Mouse (Mus musculus) bone marrow, adult 2 months (tissue): ENCODE measurements around the gene Cdk5rap2. TPM values are rescaled to one million over a fixed set of nuclear protein-coding genes. Genes with fewer than 3 reads are reported as not detected.

Experiments used
- H3K27ac ChIP-seq: fragments of 200-500 bp; 2 replicates; pipeline ENCODE4 v1.5.1; 2012; ENCODE audit warnings: low read depth, mild to moderate bottlenecking, control low read depth, inconsistent platforms, low read length; ENCODE audit not compliant: control insufficient read depth, poor library complexity, insufficient read depth
- H3K4me1 ChIP-seq: fragments of 200-500 bp; 2 replicates; pipeline ENCODE4 v1.6.1; 2011; ENCODE audit warnings: low read length; ENCODE audit not compliant: control insufficient read depth, insufficient read depth
- H3K4me3 ChIP-seq: fragments of 200-500 bp; replicated peaks from 2 replicates; pipeline ENCODE3; 2011; ENCODE audit warnings: mild to moderate bottlenecking, low read depth, low read length, control low read depth; ENCODE audit not compliant: control insufficient read depth
- CTCF ChIP-seq: fragments of 200-500 bp; IDR thresholded peaks from 2 replicates; pipeline ENCODE4 v1.5.1; 2011; ENCODE audit warnings: low read length, control low read depth; ENCODE audit not compliant: control insufficient read depth, insufficient read depth
- POLR2A ChIP-seq: fragments of 200-500 bp; IDR thresholded peaks from 2 replicates; pipeline ENCODE4 v1.6.1; 2011; ENCODE audit warnings: low read depth, mild to moderate bottlenecking, control low read depth, low read length, borderline replicate concordance; ENCODE audit not compliant: control insufficient read depth
- WGBS: fragments of 180-500 bp; shearing (Covaris S2); methylation state at CpG from one replicate; pipeline ENCODE4 v1.1.7; 2018; 5-methylcytosine and 5-hydroxymethylcytosine counted together
- polyA plus RNA-seq: library from polyadenylated mRNA; stranded (reverse); fragments of >200 nt; gene quantifications from 2 replicates; pipeline ENCODE4 v1.2.4, GENCODE M21; 2011; ENCODE audit warnings: low replicate concordance; ENCODE audit not compliant: missing spikeins, insufficient read depth, insufficient read length

Cdk5rap2 gene
- polyA plus RNA-seq, 1 experiment: 13.3 TPM

GRCm38 (mm10) chr4:70289361-70289760 is 120.9 kb downstream of the Cdk5rap2 start:
- Histone ChIP-seq H3K27ac (no peak overlapping the region), H3K4me1 (no peaks in the 10 kb centered on the region), H3K4me3 (no peak overlapping the region)
- TF ChIP-seq CTCF (no peak), POLR2A (no peak)
- 88% methylated on average over 6 of the region's 6 CpGs for WGBS

DNA sequence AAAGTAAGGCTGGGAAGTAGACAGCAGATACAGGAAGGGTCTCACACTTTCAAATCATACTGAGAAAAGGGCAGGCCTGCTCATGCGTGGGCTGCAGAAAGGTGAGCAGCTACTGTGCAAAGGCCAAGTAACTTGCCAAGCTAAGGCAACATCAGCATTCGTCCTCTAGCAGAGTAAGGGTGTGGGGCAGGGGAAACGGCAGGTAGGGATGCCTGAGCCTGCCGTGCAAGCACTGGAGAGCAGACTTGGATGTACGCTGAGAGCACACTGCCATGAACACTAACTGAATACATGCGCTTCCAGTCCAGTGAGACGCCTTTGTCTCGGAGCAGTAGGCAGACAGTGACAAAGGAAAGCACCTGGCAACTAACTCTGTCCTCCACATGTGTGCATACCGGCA is 127.1 kb downstream of the Cdk5rap2 start:
- Histone ChIP-seq H3K27ac (no peak overlapping the region), H3K4me3 (no peak overlapping the region), H3K4me1 (no peaks in the 10 kb centered on the region)
- no peak for TF ChIP-seq POLR2A
- no peak for TF ChIP-seq CTCF
- 91% methylated on average over 9 of the region's 9 CpGs for WGBS

GRCm38 (mm10) chr4:70278882-70279281 is 131.4 kb downstream of the Cdk5rap2 start:
- no peaks in the 10 kb centered on the region for H3K4me1 ChIP-seq
- H3K27ac ChIP-seq: no peak overlapping the region
- no peak overlapping the region for H3K4me3 ChIP-seq
- WGBS: 91% methylated on average over 4 of the region's 4 CpGs
- TF ChIP-seq POLR2A (no peak), CTCF (no peak)

DNA sequence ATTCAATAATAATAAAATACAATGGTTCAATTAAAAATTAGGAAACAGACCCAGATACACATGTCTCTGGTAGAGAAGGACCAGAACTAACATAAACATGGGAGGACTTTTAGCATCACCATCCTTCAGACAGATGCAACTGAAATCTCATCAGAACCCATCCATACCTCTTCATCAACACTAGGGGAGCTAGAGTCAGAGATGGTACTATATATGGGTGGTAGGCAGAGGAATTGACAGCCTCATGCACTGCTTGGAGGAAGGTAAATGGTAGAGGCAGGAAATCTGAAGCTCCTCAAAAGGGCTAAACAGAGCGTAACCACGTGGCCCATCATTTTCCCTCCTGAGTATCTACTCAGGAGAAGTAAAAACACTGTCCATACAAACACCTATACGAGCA is 132.2 kb downstream of the Cdk5rap2 start:
- no peaks in the 10 kb centered on the region for H3K4me1 ChIP-seq
- 97% methylated on average over 3 of the region's 3 CpGs for WGBS
- no peak overlapping the region for H3K4me3 ChIP-seq
- no peak overlapping the region for H3K27ac ChIP-seq
- TF ChIP-seq POLR2A (no peak), CTCF (no peak)

GRCm38 (mm10) chr4:70272943-70273342 is 137.3 kb downstream of the Cdk5rap2 start:
- Histone ChIP-seq H3K27ac (no peak overlapping the region), H3K4me1 (no peaks in the 10 kb centered on the region), H3K4me3 (no peak overlapping the region)
- TF ChIP-seq CTCF: no peak
- WGBS: 92% methylated on average over 4 of the region's 4 CpGs

DNA sequence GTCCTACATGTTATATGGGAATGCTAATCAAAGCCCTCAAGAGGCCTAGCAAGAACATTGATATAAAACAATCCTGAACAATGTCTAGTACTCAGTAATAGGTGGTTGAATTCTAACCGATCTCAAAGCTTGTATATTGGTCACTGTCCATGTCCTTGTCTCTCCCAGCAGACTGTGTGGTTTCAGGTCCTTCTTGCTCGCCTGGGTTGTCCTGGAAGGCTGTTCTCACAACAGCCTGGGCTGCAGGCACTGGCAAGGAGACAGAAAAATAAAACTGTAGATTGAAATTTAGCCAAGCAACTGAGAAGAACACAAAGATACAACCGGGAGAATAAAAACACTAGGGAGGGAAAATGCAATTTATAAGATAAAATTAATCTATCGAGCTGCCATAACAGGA is 137.7 kb downstream of the Cdk5rap2 start:
- WGBS: 83% methylated on average over 4 of the region's 4 CpGs
- Histone ChIP-seq H3K4me1 (no peaks in the 10 kb centered on the region), H3K4me3 (no peak overlapping the region), H3K27ac (no peak overlapping the region)
- TF ChIP-seq POLR2A: no peak
- TF ChIP-seq CTCF: no peak

- TF ChIP-seq POLR2A: no peak
- no peak for TF ChIP-seq CTCF
- H3K4me1 ChIP-seq: no peaks in the 10 kb centered on the region
- no peak overlapping the region for H3K27ac ChIP-seq
- 83% methylated on average over 2 of the region's 2 CpGs for WGBS
- H3K4me3 ChIP-seq: no peak overlapping the region
Measured at GRCm38 (mm10) chr4:70267213-70267906, 142.9 kb downstream of the Cdk5rap2 start.

- TF ChIP-seq POLR2A (no peak), CTCF (peak; percentile 80)
- WGBS: 60% methylated on average over 6 of the region's 6 CpGs
- Histone ChIP-seq H3K4me3 (no peak overlapping the region), H3K4me1 (no peaks in the 10 kb centered on the region), H3K27ac (no peak overlapping the region)
Measured at GRCm38 (mm10) chr4:70265248-70265647, 145.0 kb downstream of the Cdk5rap2 start.

DNA sequence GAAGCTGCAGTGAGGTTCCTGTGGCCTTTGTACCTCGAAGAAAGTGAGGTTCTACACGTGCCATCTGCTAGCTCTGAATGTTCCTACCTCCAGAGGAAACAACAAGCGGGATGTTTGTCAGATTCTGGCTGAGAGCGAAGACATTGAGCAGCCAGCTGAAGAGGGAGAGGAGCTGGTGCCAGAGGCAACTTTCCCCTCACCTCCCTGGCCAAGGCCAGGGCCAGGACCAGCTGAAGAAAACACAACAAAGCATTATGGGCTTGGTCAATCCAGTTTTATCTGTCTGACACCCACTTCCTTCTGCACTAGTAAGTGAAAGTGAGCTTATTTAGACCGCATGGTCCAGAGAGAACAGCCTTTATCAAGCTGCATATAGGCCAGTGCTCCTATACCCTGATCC is 147.4 kb downstream of the Cdk5rap2 start:
- TF ChIP-seq CTCF (no peak), POLR2A (no peak)
- no peaks in the 10 kb centered on the region for H3K4me1 ChIP-seq
- H3K27ac ChIP-seq: no peak overlapping the region
- H3K4me3 ChIP-seq: no peak overlapping the region
- 76% methylated on average over 5 of the region's 5 CpGs for WGBS
